Mouse (Mus musculus): ENCODE results near the gene D2hgdh. TPM values are rescaled to one million over a fixed set of nuclear protein-coding genes. Genes with fewer than 3 reads are reported as not detected.

D2hgdh gene
- polyA plus RNA-seq, 1 experiment from 2014 or later, result 13.0 TPM

- Histone ChIP-seq H3K4me3 (ENCODE audit: low read depth, low read length) (peak within 1 kb of the TSS; percentile 65), H3K4me1 (ENCODE audit: control insufficient read depth, insufficient read depth, low read length) (peaks cover 15% of the 10 kb centered on the region), H3K4me2 (ENCODE audit: low read depth) (peak within 1 kb of the TSS; percentile 83), H3K9me3 (ENCODE audit: control insufficient read depth, low read length) (no peaks in the 10 kb centered on the region), H3K36me3 (ENCODE audit: control insufficient read depth, insufficient read depth, low read length) (peaks cover 3% of the 10 kb centered on the region), H3K9ac (ENCODE audit: low read length) (peak within 1 kb of the TSS; percentile 89), H3K27me3 (ENCODE audit: control insufficient read depth, insufficient read depth, low read length) (no peaks in the 10 kb centered on the region), H3K27ac (ENCODE audit: low read depth, low read length) (peak within 1 kb of the TSS; percentile 89)
- peak; percentile 99 for DNase-seq (ENCODE audit: low spot score)
- peak; percentile 90 for ATAC-seq (ENCODE audit: insufficient read depth, low FRiP score, low TSS enrichment)
- WGBS, result under 1% methylated on average over 64 of the region's 94 CpGs
Measured at GRCm38 (mm10) chr1:93803556-93804507, 20.9 kb upstream of the D2hgdh start, which contains the start of gene Ing5. TSS of gene Ing5 (plus strand) at chr1:93803965.

DNA sequence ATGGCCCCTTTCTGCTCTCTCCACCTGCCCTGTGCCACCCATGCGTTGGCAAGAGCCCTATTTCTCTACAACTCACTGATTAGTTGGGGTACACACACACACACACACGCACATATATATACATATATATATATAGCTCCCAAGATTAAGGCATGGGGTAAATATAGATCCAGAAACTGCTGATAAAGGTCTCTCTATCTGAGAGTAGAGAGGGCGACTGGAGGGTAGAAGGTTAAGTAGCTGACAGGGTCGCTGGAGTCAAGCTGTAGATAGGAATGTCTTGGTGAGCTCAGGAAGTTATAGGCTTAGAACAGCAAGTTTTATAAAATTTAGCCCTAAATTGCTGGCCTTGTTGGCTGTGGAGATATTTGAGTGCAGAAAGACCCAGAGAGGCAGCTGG lies 19.9 kb upstream of the D2hgdh start:
- ATAC-seq (ENCODE audit: insufficient read depth, low FRiP score, low TSS enrichment), result no peak
- H3K36me3 ChIP-seq (ENCODE audit: control insufficient read depth, insufficient read depth, low read length), result peaks cover 4% of the 10 kb centered on the region

DNA sequence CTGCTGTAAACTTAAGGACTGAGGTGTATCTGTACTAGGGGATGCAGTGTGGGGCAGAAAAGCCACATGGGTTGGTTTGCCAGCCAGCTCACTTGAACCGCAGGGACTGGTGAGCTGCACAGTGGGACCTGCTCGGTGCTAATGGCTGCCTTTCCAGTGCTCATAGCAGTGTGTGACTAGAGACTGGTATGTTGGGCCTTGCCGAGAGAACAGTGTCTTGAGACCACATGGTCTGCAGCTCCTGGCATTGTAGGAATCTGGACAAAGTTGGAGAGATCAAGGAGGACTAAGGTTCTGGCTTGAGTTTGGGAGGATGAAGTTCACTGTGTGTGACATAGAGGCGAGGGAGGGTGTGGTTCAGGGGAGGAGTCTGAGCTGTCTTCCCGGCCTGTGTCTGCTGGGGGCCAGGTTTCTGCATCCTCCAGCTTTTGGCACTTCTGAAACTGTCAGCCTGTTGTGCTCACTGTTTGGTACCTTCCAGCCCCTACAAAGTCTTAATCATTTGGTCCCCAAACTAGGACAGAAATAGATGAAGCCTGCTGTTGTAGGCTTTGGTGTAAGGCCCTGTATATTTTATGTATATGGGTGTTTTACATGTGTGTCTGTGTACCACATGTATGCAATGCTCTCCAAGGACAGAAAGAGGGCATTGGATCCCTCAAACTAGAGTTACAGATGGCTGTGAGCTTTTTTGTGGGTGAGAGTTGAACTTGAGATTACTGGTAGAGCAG lies 19.3 kb upstream of the D2hgdh start:
- H3K4me3 ChIP-seq (ENCODE audit: low read depth, low read length), result no peak overlapping the region
- 83% methylated on average over 5 of the region's 5 CpGs for WGBS
- no peaks in the 10 kb centered on the region for H3K27me3 ChIP-seq (ENCODE audit: control insufficient read depth, insufficient read depth, low read length)
- H3K4me2 ChIP-seq (ENCODE audit: low read depth), result peak overlapping the region; percentile 83; the same call in 1 of the 2 replicates
- DNase-seq (ENCODE audit: low spot score) (no peak), ATAC-seq (ENCODE audit: insufficient read depth, low FRiP score, low TSS enrichment) (no peak)
- peaks cover 15% of the 10 kb centered on the region for H3K4me1 ChIP-seq (ENCODE audit: control insufficient read depth, insufficient read depth, low read length)
- H3K9ac ChIP-seq (ENCODE audit: low read length), result no peak overlapping the region
- peaks cover 4% of the 10 kb centered on the region for H3K36me3 ChIP-seq (ENCODE audit: control insufficient read depth, insufficient read depth, low read length)
- H3K27ac ChIP-seq (ENCODE audit: low read depth, low read length), result no peak overlapping the region
- no peaks in the 10 kb centered on the region for H3K9me3 ChIP-seq (ENCODE audit: control insufficient read depth, low read length)

More for the DNA sequence above, 19.9 kb upstream of the D2hgdh start:
- H3K4me3 ChIP-seq (ENCODE audit: low read depth, low read length), result peak overlapping the region; percentile 65
- no peak overlapping the region for H3K27ac ChIP-seq (ENCODE audit: low read depth, low read length)
- WGBS, result 76% methylated on average over 4 of the region's 4 CpGs
- H3K4me1 ChIP-seq (ENCODE audit: control insufficient read depth, insufficient read depth, low read length), result peaks cover 15% of the 10 kb centered on the region
- DNase-seq (ENCODE audit: low spot score), result no peak
- H3K9ac ChIP-seq (ENCODE audit: low read length), result no peak overlapping the region
- H3K27me3 ChIP-seq (ENCODE audit: control insufficient read depth, insufficient read depth, low read length), result no peaks in the 10 kb centered on the region
- peak overlapping the region; percentile 83 for H3K4me2 ChIP-seq (ENCODE audit: low read depth)
- H3K9me3 ChIP-seq (ENCODE audit: control insufficient read depth, low read length), result no peaks in the 10 kb centered on the region

DNA sequence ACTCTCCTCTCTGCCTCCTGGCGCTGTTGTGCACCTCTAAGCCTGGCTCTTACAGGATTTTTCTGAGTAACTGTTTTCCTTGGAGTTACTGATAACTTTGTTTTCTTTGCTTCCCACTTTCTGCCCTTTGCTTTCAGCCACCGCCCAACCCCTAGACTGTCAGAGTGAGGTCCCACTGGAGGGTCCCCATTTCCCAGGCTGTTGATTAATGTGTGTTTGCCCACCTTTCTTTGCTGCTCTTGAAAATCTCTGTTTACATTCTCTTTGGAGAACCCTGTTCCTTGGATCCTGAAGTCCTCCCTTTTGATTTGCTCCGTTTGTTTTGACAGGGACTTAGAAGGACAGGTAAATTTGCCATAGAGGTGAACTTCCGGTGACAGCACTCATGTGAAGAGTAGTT lies 15.8 kb upstream of the D2hgdh start:
- H3K27me3 ChIP-seq (ENCODE audit: control insufficient read depth, insufficient read depth, low read length), result no peaks in the 10 kb centered on the region
- H3K9me3 ChIP-seq (ENCODE audit: control insufficient read depth, low read length), result no peaks in the 10 kb centered on the region
- no peak overlapping the region for H3K4me2 ChIP-seq (ENCODE audit: low read depth)
- 98% methylated on average over 4 of the region's 4 CpGs for WGBS
- ATAC-seq (ENCODE audit: insufficient read depth, low FRiP score, low TSS enrichment), result no peak
- no peak overlapping the region for H3K4me3 ChIP-seq (ENCODE audit: low read depth, low read length)
- no peak for DNase-seq (ENCODE audit: low spot score)
- H3K9ac ChIP-seq (ENCODE audit: low read length), result no peak overlapping the region
- H3K36me3 ChIP-seq (ENCODE audit: control insufficient read depth, insufficient read depth, low read length), result peaks cover 18% of the 10 kb centered on the region
- H3K4me1 ChIP-seq (ENCODE audit: control insufficient read depth, insufficient read depth, low read length), result peaks cover 4% of the 10 kb centered on the region
- no peak overlapping the region for H3K27ac ChIP-seq (ENCODE audit: low read depth, low read length)

GRCm38 (mm10) chr1:93810011-93810410 lies 14.7 kb upstream of the D2hgdh start:
- 95% methylated on average over 3 of the region's 3 CpGs for WGBS
- Histone ChIP-seq H3K36me3 (ENCODE audit: control insufficient read depth, insufficient read depth, low read length) (peaks cover 24% of the 10 kb centered on the region), H3K4me1 (ENCODE audit: control insufficient read depth, insufficient read depth, low read length) (no peaks in the 10 kb centered on the region), H3K27me3 (ENCODE audit: control insufficient read depth, insufficient read depth, low read length) (no peaks in the 10 kb centered on the region), H3K4me2 (ENCODE audit: low read depth) (no peak overlapping the region), H3K27ac (ENCODE audit: low read depth, low read length) (no peak overlapping the region), H3K9ac (ENCODE audit: low read length) (no peak overlapping the region), H3K4me3 (ENCODE audit: low read depth, low read length) (no peak overlapping the region), H3K9me3 (ENCODE audit: control insufficient read depth, low read length) (no peaks in the 10 kb centered on the region)
- DNase-seq (ENCODE audit: low spot score) (no peak), ATAC-seq (ENCODE audit: insufficient read depth, low FRiP score, low TSS enrichment) (no peak)

DNA sequence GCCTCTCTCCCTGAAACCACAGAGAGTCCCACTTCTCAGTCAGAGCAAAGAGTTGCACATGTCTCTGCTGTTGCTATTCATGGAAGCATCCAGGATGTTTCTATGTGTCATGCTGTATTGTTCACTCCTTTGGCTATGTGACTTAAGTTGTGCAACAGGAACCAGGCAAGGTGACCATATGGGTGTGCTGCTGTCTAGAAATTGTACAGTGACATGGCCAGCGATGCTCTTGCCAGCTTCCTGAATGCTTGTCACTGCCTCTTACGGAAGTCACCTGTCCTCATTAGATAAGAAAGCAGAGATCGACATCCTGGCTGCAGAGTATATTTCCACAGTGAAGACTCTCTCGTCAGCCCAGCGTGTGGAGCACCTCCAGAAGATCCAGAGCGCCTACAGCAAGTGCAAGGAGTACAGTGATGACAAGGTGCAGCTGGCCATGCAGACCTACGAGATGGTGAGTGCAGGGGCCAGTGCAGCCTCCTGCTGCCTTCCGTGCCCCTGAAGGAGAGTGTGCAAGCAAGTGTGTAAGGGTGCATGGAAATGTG lies 13.1 kb upstream of the D2hgdh start:
- 94% methylated on average over 8 of the region's 8 CpGs for WGBS
- Histone ChIP-seq H3K36me3 (ENCODE audit: control insufficient read depth, insufficient read depth, low read length) (peaks cover 26% of the 10 kb centered on the region), H3K9me3 (ENCODE audit: control insufficient read depth, low read length) (no peaks in the 10 kb centered on the region)

DNA sequence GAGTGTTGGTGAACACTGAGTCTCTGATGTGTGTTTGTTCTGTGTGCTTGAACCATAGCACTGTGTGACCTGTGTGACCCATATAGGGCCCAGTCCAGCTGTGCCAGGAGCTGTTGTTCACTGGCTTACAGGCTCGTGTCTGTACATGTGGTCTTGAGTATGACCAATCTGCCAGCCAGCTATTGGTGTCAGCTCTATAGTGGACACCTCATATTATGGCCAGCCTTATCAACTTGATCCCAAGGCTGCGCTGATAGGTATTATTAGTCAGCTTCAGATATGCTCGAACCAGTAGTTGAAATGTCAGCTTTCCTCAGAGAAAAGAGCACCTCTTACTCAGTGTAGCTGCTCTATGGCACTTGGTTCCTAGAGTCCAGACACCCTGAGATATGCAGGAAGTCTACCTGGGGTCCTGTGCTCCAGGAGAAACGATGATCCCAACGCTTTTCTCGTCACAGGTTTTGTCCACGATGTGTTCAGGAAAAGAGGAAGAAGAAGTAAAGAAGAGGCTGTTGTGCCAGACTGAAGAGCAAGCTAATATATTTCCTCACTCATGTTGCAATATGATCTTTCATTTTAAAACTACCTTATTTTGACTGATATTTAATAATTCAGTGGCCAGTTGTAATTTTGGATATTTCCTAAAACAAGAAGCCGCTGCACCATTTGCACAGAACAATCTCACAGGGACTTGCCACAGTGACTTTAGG lies 6.7 kb upstream of the D2hgdh start:
- no peak for ATAC-seq (ENCODE audit: insufficient read depth, low FRiP score, low TSS enrichment)
- 93% methylated on average over 8 of the region's 8 CpGs for WGBS
- no peak overlapping the region for H3K4me3 ChIP-seq (ENCODE audit: low read depth, low read length)
- H3K4me1 ChIP-seq (ENCODE audit: control insufficient read depth, insufficient read depth, low read length), result no peaks in the 10 kb centered on the region
- H3K4me2 ChIP-seq (ENCODE audit: low read depth), result no peak overlapping the region
- no peaks in the 10 kb centered on the region for H3K27me3 ChIP-seq (ENCODE audit: control insufficient read depth, insufficient read depth, low read length)
- H3K9me3 ChIP-seq (ENCODE audit: control insufficient read depth, low read length), result no peaks in the 10 kb centered on the region
- H3K9ac ChIP-seq (ENCODE audit: low read length), result no peak overlapping the region
- peaks cover 29% of the 10 kb centered on the region for H3K36me3 ChIP-seq (ENCODE audit: control insufficient read depth, insufficient read depth, low read length)
- H3K27ac ChIP-seq (ENCODE audit: low read depth, low read length), result no peak overlapping the region
- no peak for DNase-seq (ENCODE audit: low spot score)

More for the DNA sequence above, 13.1 kb upstream of the D2hgdh start:
- Histone ChIP-seq H3K27me3 (ENCODE audit: control insufficient read depth, insufficient read depth, low read length) (no peaks in the 10 kb centered on the region), H3K4me1 (ENCODE audit: control insufficient read depth, insufficient read depth, low read length) (no peaks in the 10 kb centered on the region), H3K27ac (ENCODE audit: low read depth, low read length) (no peak overlapping the region), H3K4me2 (ENCODE audit: low read depth) (no peak overlapping the region), H3K4me3 (ENCODE audit: low read depth, low read length) (no peak overlapping the region), H3K9ac (ENCODE audit: low read length) (no peak overlapping the region)
- ATAC-seq (ENCODE audit: insufficient read depth, low FRiP score, low TSS enrichment) (no peak), DNase-seq (ENCODE audit: low spot score) (no peak)

- Histone ChIP-seq H3K27me3 (ENCODE audit: control insufficient read depth, insufficient read depth, low read length) (no peaks in the 10 kb centered on the region), H3K4me3 (ENCODE audit: low read depth, low read length) (no peak overlapping the region), H3K36me3 (ENCODE audit: control insufficient read depth, insufficient read depth, low read length) (peaks cover 26% of the 10 kb centered on the region), H3K4me1 (ENCODE audit: control insufficient read depth, insufficient read depth, low read length) (no peaks in the 10 kb centered on the region), H3K9me3 (ENCODE audit: control insufficient read depth, low read length) (no peaks in the 10 kb centered on the region), H3K4me2 (ENCODE audit: low read depth) (no peak overlapping the region), H3K9ac (ENCODE audit: low read length) (no peak overlapping the region), H3K27ac (ENCODE audit: low read depth, low read length) (no peak overlapping the region)
- DNase-seq (ENCODE audit: low spot score) (no peak), ATAC-seq (ENCODE audit: insufficient read depth, low FRiP score, low TSS enrichment) (no peak)
- WGBS, result 84% methylated on average over 7 of the region's 7 CpGs
Measured at GRCm38 (mm10) chr1:93818722-93819121, 6.0 kb upstream of the D2hgdh start.
